Mouse (Mus musculus): ENCODE measurements around the gene Exoc8. TPM values are rescaled to one million over a fixed set of nuclear protein-coding genes. Genes with fewer than 3 reads are reported as not detected.

The Exoc8 gene
- polyA plus RNA-seq, 1 experiment, result 18.2 TPM

- 20% methylated on average over 18 of the region's 18 CpGs for WGBS
- no peak for TF ChIP-seq POLR2A (IDR thresholded peaks at IDR 0.05; ENCODE audit: borderline replicate concordance, insufficient read depth, low read length)
- no peak for TF ChIP-seq CTCF (IDR thresholded peaks at IDR 0.05; ENCODE audit: borderline replicate concordance, insufficient read depth, low read depth, low read length)
- Histone ChIP-seq H3K27me3 (ENCODE audit: control insufficient read depth, insufficient read depth, low read length) (no peaks in the 10 kb centered on the region), H3K4me3 (replicated peaks; ENCODE audit: insufficient read depth, low read depth, low read length) (no peak overlapping the region), H3K27ac (ENCODE audit: insufficient read depth, low read length) (peak overlapping the region; percentile 37), H3K4me1 (ENCODE audit: control insufficient read depth, insufficient read depth, low read length) (peaks cover 43% of the 10 kb centered on the region)
- peak; percentile 54 to 70 for DNase-seq
Observed at GRCm38 (mm10) chr8:124917741-124918484, 20.4 kb upstream of the Exoc8 start.

DNA sequence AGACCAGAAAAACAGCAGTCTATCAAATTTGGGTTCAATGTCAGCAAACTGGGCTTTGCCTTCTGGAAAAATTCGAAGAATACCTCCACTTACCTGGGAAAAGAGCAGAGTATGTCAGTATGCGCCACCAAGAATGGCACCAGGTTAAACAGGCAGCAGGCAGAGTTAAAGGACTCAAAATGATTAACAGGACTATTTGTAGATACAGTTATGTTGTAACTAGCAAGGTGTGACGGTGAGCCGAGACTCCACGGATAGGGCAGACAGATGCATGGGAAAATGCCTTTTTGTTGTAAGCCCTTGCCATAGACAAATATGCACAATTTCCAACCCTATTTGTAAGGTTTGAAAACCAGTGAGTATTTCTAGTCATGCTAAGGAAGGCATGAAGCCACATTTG, 16.6 kb upstream of the Exoc8 start:
- H3K4me1 ChIP-seq (ENCODE audit: control insufficient read depth, insufficient read depth, low read length), result peaks cover 57% of the 10 kb centered on the region
- WGBS, result 99% methylated on average over 5 of the region's 5 CpGs
- no peak overlapping the region for H3K27ac ChIP-seq (ENCODE audit: insufficient read depth, low read length)
- no peak for TF ChIP-seq POLR2A (IDR thresholded peaks at IDR 0.05; ENCODE audit: borderline replicate concordance, insufficient read depth, low read length)
- TF ChIP-seq CTCF (IDR thresholded peaks at IDR 0.05; ENCODE audit: borderline replicate concordance, insufficient read depth, low read depth, low read length), result no peak
- DNase-seq, result no peak
- H3K4me3 ChIP-seq (replicated peaks; ENCODE audit: insufficient read depth, low read depth, low read length), result no peak overlapping the region
- H3K27me3 ChIP-seq (ENCODE audit: control insufficient read depth, insufficient read depth, low read length), result no peaks in the 10 kb centered on the region

DNA sequence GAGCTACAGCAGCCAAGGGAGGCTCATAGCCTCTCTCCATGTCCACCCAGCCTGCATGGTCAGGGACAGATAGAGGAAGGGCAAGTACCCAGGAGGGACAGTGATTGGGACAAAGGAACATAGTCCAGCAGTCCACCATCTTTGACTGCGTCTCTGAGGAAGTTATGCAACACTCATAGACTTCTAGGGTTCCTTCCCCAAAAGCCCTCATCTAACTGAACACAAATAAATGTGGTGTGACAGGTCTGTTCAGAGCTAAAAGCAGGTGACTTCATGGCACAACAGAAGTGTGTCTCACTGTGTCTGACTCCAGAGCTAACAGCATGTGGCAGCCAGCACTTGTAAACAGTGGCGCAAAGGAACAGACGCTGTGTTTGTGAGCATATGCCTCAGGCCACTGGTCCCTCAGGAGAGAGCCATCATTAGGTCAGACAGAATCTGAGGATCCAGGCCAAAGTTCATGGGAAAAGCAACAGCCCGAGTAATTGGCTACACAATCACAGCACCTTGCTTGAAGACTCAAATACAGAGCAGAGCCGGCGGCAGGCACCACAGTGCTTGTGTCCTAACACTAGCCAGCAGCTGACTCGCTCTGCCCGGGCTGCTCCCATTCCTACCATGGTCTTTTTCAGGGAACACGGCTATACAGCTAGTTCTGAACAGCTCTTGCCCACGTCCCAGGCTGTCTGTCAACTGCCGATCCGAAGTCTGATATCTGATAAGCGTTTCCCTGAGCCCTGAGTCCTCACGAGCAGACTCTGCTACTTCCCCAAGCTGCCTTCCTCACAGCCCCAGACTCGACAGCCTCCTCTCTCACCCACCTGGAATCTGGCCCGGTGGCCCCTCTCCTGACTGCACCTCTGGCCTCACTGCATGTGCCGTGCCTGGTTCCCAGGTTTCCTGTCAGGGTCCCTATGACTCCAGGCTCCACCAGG, 14.7 kb upstream of the Exoc8 start:
- 53% methylated on average over 17 of the region's 17 CpGs for WGBS
- TF ChIP-seq POLR2A (IDR thresholded peaks at IDR 0.05; ENCODE audit: borderline replicate concordance, insufficient read depth, low read length), result no peak
- TF ChIP-seq CTCF (IDR thresholded peaks at IDR 0.05; ENCODE audit: borderline replicate concordance, insufficient read depth, low read depth, low read length), result no peak

GRCm38 (mm10) chr8:124910349-124910748, 12.8 kb upstream of the Exoc8 start:
- Histone ChIP-seq H3K4me3 (replicated peaks; ENCODE audit: insufficient read depth, low read depth, low read length) (no peak overlapping the region), H3K27ac (ENCODE audit: insufficient read depth, low read length) (peak overlapping the region; percentile 70), H3K27me3 (ENCODE audit: control insufficient read depth, insufficient read depth, low read length) (no peaks in the 10 kb centered on the region), H3K4me1 (ENCODE audit: control insufficient read depth, insufficient read depth, low read length) (peaks cover 37% of the 10 kb centered on the region)
- DNase-seq, result peak; percentile 86 to 93
- TF ChIP-seq CTCF (IDR thresholded peaks at IDR 0.05; ENCODE audit: borderline replicate concordance, insufficient read depth, low read depth, low read length) (peak; percentile 58; the same call in 1 of the 2 replicates), POLR2A (IDR thresholded peaks at IDR 0.05; ENCODE audit: borderline replicate concordance, insufficient read depth, low read length) (no peak)
- WGBS, result 10% methylated on average over 10 of the region's 10 CpGs

More for the DNA sequence above, 14.7 kb upstream of the Exoc8 start:
- Histone ChIP-seq H3K27ac (ENCODE audit: insufficient read depth, low read length) (0 out of 2 replicates have a peak overlapping the region, but pooled peaks have one; percentile 1), H3K4me3 (replicated peaks; ENCODE audit: insufficient read depth, low read depth, low read length) (no peak overlapping the region), H3K4me1 (ENCODE audit: control insufficient read depth, insufficient read depth, low read length) (peaks cover 41% of the 10 kb centered on the region), H3K27me3 (ENCODE audit: control insufficient read depth, insufficient read depth, low read length) (no peaks in the 10 kb centered on the region)
- peak in 1 of 2 experiments; percentile 52 for DNase-seq

- peaks cover 39% of the 10 kb centered on the region for H3K4me1 ChIP-seq (ENCODE audit: control insufficient read depth, insufficient read depth, low read length)
- TF ChIP-seq POLR2A (IDR thresholded peaks at IDR 0.05; ENCODE audit: borderline replicate concordance, insufficient read depth, low read length), result no peak
- TF ChIP-seq CTCF (IDR thresholded peaks at IDR 0.05; ENCODE audit: borderline replicate concordance, insufficient read depth, low read depth, low read length), result no peak
- peak overlapping the region; percentile 32; the same call in 1 of the 2 replicates for H3K27ac ChIP-seq (ENCODE audit: insufficient read depth, low read length)
- peak in 1 of 2 experiments; percentile 48 for DNase-seq
- no peaks in the 10 kb centered on the region for H3K27me3 ChIP-seq (ENCODE audit: control insufficient read depth, insufficient read depth, low read length)
- 24% methylated on average over 16 of the region's 16 CpGs for WGBS
- no peak overlapping the region for H3K4me3 ChIP-seq (replicated peaks; ENCODE audit: insufficient read depth, low read depth, low read length)
Observed at GRCm38 (mm10) chr8:124909936-124910335, 12.4 kb upstream of the Exoc8 start.

DNA sequence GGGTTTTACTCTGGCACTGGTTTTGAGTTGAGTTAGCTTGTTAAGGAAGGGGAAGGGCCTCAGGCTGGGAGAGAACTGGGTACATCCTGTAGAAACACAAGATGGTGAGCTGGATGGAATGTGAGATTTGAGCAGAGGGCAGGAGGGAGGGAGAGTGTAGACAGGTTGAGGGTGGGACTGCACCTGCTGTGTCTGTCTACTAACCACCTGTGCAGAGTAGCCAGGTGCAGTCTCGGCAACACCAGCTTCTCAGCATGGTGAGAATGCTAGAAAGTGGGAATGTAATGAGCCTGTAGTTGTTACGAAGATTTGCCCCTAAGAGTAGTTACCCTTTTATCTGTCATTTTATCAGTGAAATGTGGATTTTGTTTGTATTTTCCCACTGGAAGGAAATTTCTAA, 8.0 kb upstream of the Exoc8 start:
- 35% methylated on average over 2 of the region's 2 CpGs for WGBS
- Histone ChIP-seq H3K27me3 (ENCODE audit: control insufficient read depth, insufficient read depth, low read length) (no peaks in the 10 kb centered on the region), H3K27ac (ENCODE audit: insufficient read depth, low read length) (no peak overlapping the region), H3K4me3 (replicated peaks; ENCODE audit: insufficient read depth, low read depth, low read length) (no peak overlapping the region), H3K4me1 (ENCODE audit: control insufficient read depth, insufficient read depth, low read length) (peaks cover 23% of the 10 kb centered on the region)
- no peak for TF ChIP-seq POLR2A (IDR thresholded peaks at IDR 0.05; ENCODE audit: borderline replicate concordance, insufficient read depth, low read length)
- no peak for TF ChIP-seq CTCF (IDR thresholded peaks at IDR 0.05; ENCODE audit: borderline replicate concordance, insufficient read depth, low read depth, low read length)
- DNase-seq, result no peak

GRCm38 (mm10) chr8:124903198-124903597, 5.7 kb upstream of the Exoc8 start:
- 88% methylated on average over 15 of the region's 15 CpGs for WGBS
- no peak for DNase-seq
- no peak for TF ChIP-seq CTCF (IDR thresholded peaks at IDR 0.05; ENCODE audit: borderline replicate concordance, insufficient read depth, low read depth, low read length)
- no peak for TF ChIP-seq POLR2A (IDR thresholded peaks at IDR 0.05; ENCODE audit: borderline replicate concordance, insufficient read depth, low read length)
- no peaks in the 10 kb centered on the region for H3K27me3 ChIP-seq (ENCODE audit: control insufficient read depth, insufficient read depth, low read length)
- H3K4me3 ChIP-seq (replicated peaks; ENCODE audit: insufficient read depth, low read depth, low read length), result no peak overlapping the region
- no peak overlapping the region for H3K27ac ChIP-seq (ENCODE audit: insufficient read depth, low read length)
- H3K4me1 ChIP-seq (ENCODE audit: control insufficient read depth, insufficient read depth, low read length), result peaks cover 17% of the 10 kb centered on the region; the same call in 1 of the 2 replicates

Data from cerebellum, adult 2 months (tissue).